Mouse (Mus musculus): ENCODE measurements around the gene Tcf20. TPM values are rescaled to one million over a fixed set of nuclear protein-coding genes. Genes with fewer than 3 reads are reported as not detected.

The Tcf20 gene
- total RNA-seq, 4 experiments from 2014 or later = 56.2 to 63.4 (median 59.7) TPM

DNA sequence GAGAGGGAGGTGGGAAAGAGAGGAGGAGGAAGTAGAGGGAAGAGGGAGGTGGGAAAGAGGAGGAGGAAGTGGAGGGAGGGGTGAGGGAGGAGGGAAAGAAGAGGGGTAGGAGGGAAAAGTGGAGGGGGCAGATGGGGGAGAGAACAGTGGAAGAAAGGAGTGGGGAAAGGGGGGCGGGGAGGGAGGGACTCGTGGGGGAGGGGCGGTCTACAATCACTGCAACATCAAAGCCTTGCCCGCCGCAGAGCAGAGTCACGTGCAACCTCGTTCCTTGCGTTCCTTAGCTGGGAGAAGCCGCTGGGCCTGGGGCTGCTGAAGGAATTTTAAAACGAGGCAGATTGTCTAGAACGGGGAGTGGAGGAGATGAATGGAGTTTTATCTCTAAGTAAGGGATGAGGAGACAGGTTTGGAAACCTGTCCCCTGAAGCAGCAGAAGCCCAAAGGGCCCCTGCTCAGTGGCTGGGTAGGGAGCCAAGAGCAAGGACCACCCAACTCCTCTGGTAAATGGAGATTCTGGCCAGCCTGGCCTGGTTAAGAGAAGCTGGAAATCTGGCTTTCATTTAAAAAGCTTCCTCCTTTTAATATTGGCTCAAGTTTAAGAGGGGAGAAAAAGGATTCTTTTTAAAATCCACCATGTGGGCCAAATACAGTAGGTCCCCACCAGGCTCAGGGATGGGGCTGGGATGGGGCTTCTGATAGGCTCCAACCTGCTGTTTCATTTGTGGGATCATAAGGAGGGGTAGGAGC, 62.8 kb downstream of the Tcf20 start:
- no peak for DNase-seq (ENCODE audit: low spot score)

DNA sequence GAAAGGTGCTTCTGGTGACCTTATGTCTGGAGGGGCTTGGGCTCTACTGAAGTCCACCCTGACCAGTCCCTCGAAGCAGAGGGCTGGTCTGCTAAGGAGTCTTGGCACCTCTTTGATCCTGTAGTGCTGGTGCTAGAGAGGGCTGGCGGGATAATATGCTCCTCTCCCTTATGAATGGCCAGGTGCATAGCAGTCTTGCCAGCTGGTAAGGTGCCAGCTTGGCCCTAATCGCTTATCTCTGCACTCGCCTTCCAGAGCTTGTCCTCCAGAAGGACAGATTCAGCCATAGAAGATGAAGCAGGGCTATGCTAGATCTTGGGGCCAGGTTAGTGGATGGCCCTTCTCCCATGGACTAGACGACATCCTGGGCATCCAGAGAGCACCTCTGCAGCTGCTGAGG, 64.1 kb downstream of the Tcf20 start:
- no peak for DNase-seq (ENCODE audit: low spot score)

DNA sequence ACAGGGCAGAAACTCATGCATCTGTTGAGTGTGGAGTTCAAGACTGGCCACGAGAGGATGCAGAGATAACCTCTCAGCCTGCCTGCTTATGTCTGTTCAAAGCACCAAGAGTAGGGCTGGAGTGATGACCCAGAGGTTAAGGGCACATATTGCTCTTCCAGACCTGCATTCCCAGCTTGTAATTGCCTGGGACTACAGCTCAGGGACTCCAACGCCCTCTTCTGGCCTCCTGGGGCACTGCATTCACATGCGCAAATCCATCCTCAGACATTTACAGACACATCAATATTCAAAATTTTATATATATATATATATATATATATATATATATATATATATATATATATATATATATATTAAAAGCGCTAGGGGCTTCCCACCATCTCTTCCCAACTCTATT, 64.9 kb downstream of the Tcf20 start:
- no peak for DNase-seq (ENCODE audit: low spot score)

DNA sequence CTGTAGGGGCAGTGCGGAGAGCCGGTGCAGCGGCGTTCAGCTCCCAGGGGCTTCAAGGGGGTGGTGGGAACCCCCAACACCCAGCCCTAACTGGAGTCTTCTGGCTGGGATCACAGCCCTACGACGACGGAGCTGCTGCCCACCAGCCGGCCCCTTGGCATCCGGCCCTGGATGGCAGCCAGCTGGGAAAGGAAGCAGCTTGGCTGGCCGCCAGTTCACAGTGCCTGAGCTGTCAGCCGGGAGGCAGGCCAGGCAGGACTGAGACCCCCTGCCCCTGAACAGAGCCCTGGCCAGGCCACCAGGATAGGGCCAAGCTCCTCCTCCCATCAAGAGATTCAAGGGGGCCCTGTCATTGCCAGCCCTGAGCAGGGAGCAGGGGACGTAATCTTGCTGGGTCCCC, 65.6 kb downstream of the Tcf20 start:
- DNase-seq (ENCODE audit: low spot score) = peak; percentile 51

DNA sequence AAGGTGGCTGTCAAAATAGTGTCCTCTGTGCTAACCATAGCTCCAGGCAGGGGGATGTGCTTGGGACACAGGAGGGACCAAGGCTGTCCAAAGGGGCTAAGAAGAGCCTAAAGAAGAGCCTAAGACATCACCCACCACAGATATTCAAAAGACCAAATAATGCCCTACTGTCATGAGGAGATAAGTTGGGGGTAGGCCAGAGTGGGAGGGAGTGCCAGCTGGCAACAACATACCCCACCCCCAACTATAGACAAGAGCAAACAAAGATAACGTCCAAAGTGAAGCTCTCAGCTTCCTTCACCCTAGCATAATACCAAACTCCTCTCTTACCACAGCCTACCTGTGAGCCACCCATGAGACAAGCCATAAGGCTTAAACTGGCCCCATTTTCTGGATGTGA, 66.1 kb downstream of the Tcf20 start:
- no peak for DNase-seq (ENCODE audit: low spot score)

DNA sequence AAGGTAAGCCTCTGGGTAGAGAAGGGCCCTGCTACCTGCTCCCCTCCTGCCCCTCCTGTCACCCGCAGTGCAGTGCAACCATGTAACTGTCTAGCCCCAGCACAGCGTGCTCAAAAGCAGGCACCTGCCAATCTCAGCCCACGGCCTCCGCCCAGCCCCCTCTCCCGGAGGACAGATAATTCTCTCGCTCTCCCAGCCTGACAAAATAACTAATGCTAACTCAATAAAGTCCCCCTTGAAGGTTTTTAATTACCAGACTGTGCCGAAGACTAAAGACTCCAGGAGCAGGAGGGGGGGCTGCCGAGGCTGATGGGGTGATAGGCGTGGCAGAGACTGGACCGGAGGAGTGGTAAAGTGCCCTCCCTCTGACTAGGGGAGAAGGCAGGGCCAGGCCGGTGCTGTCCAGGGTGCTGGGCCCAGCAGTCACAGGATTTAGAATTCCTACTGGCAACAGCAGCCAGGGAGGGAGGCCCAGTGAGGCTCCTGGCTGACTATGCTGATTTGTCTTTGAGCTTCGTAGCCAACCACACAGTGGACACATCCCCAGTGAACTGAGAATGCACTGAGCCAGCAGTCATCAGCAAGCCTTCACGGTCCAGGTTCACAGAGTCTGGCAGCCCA, 66.7 kb downstream of the Tcf20 start:
- peak; percentile 55 for DNase-seq (ENCODE audit: low spot score)

DNA sequence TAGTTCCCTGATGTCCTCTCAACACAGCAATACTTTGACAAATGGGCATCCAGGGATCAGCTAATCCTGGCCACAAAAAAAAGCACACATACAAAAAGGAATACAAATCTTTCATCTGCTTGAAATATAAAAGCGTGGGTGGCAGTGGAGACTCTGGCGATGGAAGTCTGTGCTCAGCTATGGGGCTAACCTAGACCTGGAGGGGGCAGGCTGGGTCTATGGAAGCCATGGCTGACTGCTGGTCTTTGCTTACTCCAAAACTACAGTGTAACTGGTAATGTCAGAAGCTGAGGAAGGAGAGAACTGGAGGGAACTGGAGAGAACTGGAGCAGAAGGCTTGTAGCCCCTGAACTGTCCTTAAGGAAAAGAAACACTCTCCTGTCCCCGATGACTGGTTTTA, 69.7 kb downstream of the Tcf20 start:
- no peak for DNase-seq (ENCODE audit: low spot score)

DNA sequence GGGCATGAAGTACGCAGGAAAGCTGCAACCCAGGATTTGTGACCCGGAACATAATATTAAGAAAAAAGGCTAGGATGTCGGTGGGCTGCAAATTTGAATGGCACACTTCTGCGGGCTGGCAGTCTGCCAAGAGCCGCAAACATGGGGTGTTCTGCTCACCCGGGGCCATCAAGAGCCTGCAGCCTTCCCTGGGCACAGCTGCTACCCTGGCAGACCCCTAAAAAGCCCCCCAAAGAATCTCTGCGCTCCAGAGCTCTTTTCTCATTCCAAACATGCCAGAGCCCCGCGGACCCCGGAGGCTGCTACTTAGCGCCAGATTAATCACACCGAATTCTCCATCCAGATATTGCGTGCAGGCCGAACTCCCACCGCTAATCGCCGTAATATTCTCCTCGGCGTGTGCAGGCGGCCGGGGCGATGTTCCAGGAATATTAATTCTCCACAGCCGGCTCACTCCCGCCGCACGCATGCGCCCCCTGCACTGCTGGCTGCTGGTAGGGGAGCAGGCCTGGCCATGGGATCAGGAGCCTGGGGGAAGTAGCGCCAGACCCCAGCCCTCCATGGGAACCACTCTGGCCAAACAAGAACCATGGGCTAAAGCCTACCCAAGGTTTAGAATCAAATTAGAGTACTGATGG, 70.3 kb downstream of the Tcf20 start:
- no peak for DNase-seq (ENCODE audit: low spot score)

DNA sequence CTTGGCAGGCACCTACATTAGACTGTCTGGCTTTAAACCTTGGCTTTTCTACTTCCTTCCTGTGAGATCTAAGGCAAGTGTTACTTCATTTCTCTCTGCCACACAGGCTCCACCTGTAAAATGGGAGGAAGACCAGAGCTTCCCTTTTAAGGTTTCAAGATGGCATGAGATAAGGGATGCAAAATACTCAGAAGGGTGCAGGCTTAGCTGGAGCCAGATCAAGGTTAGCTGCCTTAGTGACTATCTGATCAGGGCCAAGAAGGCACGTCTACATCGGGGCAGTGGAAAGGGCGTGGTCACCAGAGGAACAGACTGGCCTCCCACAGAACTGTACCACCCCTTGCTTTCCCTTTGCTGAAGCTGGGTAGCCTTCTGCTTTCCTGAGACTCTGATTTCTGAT, 73.2 kb downstream of the Tcf20 start:
- no peak for DNase-seq (ENCODE audit: low spot score)

DNA sequence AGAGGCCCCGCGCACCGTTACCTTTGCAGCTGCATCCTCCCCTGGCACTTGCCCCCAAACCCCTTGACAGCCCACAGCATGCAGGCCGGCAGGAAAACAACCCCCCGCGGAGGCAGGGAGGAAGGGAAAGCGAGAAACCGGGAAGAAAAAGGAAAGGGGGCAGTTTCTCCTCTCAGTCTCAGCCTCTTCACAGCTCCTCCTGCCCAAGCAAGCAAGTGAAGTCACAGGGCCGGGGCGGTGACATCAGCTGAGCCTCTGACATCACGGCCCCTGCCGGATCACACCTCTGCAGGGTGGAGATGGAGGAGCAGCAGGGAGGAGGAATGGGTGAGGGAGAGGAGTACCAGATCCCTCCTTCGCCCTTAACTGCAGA, 75.7 kb downstream of the Tcf20 start:
- DNase-seq (ENCODE audit: low spot score) = no peak

DNA sequence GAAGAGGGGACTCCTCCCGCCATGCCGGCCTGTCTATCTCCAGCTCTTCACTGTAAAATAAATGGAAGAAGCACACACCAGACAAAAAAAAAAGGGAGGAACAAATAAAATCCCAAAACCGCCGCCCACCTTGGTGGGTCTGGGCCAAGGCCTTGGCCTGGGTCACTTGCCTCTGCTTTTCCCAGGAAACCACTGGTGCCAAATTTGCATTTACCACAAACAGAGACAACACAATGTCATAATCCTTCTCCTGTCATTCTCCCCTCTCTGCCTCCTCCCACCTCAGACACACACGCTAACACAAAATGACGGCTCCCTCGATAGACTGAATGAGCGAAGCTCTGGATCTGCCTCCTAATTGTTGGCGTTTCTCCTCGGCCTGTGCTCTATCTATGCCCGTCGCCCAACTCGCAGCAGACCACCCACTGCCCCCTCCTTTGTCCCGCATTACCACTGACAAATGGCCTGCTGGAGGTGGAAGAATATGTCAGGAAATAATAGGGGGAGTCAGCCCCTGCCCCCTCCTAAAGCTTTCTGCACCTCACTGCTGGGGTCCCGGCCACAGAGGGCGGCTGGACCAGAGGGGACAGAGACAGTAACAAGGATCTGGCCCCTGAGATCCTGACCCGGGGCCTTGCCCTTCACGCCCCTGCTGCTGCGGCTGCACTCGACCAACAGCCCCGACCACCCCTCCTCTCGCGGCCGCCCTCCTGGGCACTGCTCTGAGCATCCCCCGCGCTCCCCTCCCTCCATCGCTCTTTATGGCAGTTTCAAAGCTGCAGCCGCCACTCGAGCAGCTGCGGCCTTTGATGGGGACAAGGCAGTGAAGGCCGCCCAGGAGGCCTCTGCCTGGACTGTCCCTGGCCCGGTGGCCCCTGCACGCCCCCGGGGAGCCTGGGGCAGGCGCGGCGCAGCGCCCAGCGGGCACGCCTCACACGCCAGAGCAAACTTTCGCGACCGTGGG, 76.4 kb downstream of the Tcf20 start:
- DNase-seq (ENCODE audit: low spot score) = no peak

DNA sequence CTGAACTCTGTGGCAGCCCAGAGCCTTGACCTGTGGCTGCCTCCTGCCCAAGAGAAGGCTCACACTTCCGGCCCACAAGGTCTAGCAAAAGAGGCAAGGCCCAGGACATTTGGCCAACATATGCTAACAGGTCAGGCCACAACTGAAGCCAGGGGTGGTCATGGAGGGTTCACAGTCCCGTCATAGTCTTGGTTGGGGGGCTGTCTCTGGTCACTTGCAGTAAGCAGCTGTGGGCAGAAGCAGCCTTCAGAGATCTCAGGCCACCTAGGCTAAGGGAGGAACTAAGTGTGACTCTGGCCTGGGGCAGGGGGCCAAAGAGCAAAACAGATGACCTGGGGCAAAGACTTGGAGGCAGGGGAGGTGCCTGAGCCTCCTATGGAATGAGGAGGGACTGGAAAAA, 77.1 kb downstream of the Tcf20 start:
- no peak for DNase-seq (ENCODE audit: low spot score)

DNA sequence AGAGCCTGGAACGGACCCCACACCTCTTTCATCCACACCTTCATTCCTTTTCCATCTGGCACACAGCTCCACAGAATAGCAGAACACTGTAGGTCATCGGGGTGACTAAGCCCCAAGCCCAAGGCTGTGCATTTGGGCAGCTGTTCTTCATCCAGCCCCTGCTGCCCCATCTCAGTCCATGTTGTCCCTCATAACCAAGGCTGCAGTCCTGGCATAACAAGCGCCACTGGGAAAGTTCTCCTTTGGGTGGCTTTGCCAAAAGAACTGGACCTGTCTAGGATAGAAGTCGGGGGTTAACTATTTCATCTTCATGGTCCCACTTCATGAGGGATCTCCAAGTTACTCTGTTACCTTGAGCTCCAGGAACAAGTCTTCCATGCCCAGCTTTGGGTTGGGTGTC, 77.9 kb downstream of the Tcf20 start:
- no peak for DNase-seq (ENCODE audit: low spot score)

DNA sequence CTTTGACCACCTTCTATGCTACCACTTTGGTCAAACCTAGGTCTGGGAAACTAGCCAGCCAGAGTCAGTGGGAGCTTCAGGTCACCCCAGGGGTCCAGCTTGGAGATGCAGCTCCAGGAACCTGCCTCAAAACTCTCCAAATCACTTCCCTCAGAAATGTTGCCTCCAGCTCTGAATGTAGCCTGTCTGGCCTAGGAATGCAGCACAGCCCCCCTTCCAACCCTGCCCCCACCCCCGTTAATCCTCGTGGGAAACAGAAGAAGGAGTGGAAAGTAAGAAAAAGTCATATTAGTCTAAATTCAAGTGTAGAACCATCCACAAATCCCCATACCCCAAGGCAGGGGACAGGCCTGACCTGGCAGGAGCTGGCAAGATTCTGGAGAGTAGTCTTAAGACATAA, 79.2 kb downstream of the Tcf20 start:
- no peak for DNase-seq (ENCODE audit: low spot score)

DNA sequence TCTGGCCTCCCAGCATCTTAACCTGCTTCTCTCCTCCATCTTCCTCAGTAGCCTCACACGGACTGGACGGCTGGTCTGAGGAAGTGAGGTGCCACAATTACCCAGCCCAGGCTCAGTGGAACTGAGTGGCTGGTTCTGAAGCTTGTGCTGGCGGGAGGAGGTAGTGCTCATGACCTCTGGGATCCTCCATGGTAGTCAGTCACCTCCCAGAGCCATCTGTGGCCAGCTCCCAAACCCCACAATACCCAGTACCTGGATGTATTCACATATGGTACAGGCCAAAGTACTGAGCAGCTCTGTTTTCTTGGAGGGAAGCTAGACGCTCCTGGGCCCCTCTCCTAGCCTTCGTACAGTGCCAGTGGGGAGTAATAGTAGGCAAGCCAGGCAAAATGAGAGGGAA, 80.4 kb downstream of the Tcf20 start:
- no peak for DNase-seq (ENCODE audit: low spot score)

DNA sequence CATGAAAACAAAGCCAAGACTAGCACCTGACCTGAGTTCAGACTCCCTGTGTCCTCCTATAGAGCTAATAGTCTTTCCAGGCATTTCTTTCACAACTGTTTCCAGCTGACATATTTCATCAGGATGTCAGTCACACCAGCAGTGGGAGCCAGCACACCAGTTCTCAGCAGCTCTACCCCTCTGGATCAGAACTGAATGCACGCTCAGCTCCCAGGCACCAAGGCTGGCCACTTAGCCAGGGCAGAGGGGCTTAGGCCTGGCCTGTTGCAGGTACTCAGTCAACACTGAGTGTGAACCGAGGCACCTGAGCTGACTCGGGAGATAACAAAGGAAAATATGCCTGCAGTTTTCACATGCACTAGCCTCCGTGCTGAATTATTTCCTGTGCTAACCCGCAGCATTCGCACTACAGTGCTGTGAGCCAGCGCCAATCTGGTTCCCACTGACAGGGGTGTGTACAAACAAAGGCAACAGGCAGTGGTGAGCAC, 81.1 kb downstream of the Tcf20 start:
- peak; percentile 9 for DNase-seq (ENCODE audit: low spot score)

DNA sequence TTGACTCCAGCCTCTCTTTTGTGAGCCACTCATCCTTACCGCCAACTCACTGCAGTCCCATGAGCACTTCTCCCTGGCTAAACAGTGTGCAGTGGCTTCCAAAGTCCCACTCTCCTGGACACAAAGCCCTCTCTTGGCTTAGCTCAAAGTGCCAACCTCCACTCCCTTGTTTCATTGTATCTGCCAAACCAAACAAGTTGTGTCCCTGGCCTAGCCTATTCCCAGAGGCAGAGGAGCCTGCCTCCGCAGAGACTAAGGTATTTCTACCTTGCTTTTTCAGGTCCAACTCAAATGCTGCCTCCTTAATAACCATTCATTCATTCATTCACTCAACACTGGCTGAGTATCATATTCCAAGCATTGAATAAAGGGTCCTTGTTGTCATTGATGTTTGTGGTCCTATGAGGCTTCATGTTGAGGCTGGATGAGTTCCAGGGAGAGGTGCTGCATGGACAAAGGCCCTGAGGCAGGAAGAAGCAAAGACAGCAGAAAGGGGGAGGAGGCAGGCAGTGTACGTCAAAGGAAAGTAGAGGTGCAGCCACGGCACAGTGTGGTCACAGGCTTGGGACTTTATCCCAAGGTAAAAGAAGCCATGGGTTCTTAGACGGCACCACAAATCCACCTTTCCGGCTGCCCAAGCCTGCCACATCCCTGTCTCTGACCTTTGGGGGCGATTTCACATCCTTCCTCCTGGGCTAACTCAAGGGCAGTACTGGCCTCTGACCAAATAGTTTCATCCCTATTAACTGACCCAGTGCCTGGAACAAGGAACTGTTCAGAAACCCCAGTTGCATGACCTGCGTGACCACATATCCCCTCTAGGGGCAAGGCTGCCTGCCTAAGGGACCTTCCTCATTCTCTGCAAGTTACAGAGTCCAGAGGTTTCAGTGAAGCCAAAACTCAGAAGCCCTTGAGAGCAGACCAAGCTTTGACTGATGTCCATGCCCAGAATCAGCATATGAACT, 82.0 kb downstream of the Tcf20 start:
- no peak for DNase-seq (ENCODE audit: low spot score)

DNA sequence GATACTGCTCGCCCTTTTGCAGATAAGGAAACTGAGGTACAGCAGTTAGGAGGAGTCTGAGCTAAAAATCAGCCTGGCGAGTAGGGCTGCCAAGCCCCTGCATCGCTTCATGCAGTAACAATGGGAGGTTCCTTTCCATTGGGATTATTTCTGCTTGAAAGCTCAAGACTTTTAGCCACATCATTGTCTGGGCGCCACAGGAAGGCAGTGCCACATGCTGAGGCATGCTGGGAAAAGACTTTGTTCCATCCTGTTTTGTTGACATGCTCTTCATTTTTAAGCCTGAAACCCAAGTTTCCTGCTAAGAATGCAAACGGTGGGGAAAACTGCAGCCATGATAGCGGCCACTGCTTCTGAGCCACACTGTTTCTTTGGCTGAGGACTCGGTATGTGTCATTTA, 83.1 kb downstream of the Tcf20 start:
- no peak for DNase-seq (ENCODE audit: low spot score)

DNA sequence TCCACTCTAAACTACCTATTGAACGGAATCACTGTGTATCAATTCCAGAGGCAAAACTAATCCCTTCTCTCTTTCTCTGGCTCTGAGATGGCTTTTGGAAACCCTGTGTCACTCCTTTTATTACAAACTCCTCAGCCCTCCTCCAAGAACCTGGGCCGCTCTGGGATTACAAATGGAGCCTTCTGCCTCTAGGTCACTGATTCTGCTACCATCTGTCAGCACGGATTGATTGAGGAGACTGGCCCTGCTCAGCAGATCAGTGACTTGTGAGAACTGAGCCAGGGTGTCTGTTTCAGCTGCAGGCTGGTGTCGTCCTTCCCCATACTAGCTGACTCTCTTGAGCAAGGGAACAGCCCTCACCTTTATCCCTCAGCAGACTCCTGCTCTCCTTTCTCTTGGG, 85.2 kb downstream of the Tcf20 start:
- DNase-seq (ENCODE audit: low spot score) = no peak

DNA sequence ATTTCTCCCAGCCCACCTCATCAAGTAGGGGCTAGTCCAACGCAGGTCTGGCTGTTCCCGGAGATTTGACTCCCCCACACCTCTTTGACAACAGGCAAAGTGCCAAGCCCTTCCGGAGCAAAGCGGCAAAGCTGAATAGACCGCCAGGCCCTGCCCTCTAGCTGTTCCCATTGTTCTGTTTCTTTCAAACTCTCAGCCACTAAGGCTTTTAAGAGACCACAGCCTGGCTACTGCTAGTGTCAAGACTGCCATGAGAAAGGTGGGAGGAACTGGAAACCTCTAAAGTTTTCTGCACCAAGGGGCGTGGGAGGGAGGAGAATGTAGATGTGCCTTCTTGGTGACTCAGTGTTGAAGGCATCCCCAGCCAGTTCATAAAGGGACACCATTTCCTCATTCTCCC, 86.4 kb downstream of the Tcf20 start:
- no peak for DNase-seq (ENCODE audit: low spot score)

DNA sequence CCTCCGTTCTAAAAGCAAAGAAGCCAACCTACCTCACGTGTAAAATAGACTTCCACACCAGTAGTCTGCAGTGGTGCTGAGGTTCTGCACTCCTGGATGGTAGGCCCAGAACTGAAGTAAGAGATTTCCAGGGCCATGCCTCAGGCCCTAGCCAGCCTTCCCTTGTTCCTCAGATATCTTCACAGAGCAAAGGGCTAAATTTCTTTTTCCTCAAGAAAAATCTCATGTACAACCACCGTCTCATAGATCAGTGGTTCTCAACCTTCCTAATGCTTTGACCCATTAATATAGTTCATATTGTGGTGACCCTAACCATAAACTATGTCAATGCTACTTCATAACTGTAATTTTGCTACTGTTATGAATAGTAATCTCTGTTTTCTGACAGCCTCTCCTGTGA, 87.3 kb downstream of the Tcf20 start:
- DNase-seq (ENCODE audit: low spot score) = no peak
